Mouse (Mus musculus) ES-Bruce4 (cell line): ENCODE results near the gene Srxn1. TPM values are rescaled to one million over a fixed set of nuclear protein-coding genes. Genes with fewer than 3 reads are reported as not detected.

Experiments
- H3K27ac ChIP-seq: 2 replicates; pipeline ENCODE4 v1.5.1; 2012; ENCODE audit warnings: low read length, inconsistent platforms; ENCODE audit not compliant: insufficient read depth
- H3K27me3 ChIP-seq: 2 replicates; pipeline ENCODE4 v1.6.1; 2012; ENCODE audit warnings: mild to moderate bottlenecking, low read length, inconsistent platforms; ENCODE audit not compliant: control insufficient read depth, poor library complexity, insufficient read depth, severe bottlenecking
- H3K36me3 ChIP-seq: 2 replicates; pipeline ENCODE4 v1.6.1; 2012; ENCODE audit warnings: inconsistent platforms, mild to moderate bottlenecking, low read length, moderate library complexity; ENCODE audit not compliant: control insufficient read depth, poor library complexity, insufficient read depth, severe bottlenecking
- H3K4me1 ChIP-seq: one replicate; pipeline ENCODE4 v1.8.1; 2011; ENCODE audit warnings: low read length; ENCODE audit not compliant: control insufficient read depth, insufficient read depth
- H3K4me3 ChIP-seq: 2 replicates; pipeline ENCODE4 v1.5.1; 2011; ENCODE audit warnings: low read depth, mild to moderate bottlenecking, low read length
- H3K9ac ChIP-seq: 2 replicates; pipeline ENCODE4 v1.6.1; 2012; ENCODE audit warnings: low read depth, mild to moderate bottlenecking, inconsistent platforms; ENCODE audit not compliant: poor library complexity, severe bottlenecking
- H3K9me3 ChIP-seq: replicated peaks from 2 replicates; pipeline ENCODE4 v1.6.1; 2012; ENCODE audit warnings: mild to moderate bottlenecking, low read length, inconsistent platforms; ENCODE audit not compliant: control insufficient read depth, poor library complexity, insufficient read depth, severe bottlenecking
- CTCF ChIP-seq: IDR thresholded peaks from one replicate; pipeline ENCODE4 v1.8.1; 2011; ENCODE audit warnings: low read depth, low read length
- EP300 ChIP-seq: IDR thresholded peaks from 2 replicates; pipeline ENCODE4 v1.6.1; 2011; ENCODE audit warnings: low read depth, low read length; ENCODE audit not compliant: insufficient read depth
- POLR2A ChIP-seq: IDR thresholded peaks from one replicate; pipeline ENCODE4 v1.8.1; 2011; ENCODE audit warnings: low read length; ENCODE audit not compliant: insufficient read depth
- polyA plus RNA-seq: library from polyadenylated mRNA; stranded (reverse); fragments of >200 nt; gene quantifications from 2 replicates; pipeline ENCODE4 v1.2.4, GENCODE M21; 2011; ENCODE audit warnings: low read depth; ENCODE audit not compliant: missing spikeins, insufficient read depth, insufficient read length

The Srxn1 gene
- polyA plus RNA-seq, 1 experiment: 18.1 TPM

GRCm38 (mm10) chr2:152149891-152150290, 44.6 kb downstream of the Srxn1 start:
- Histone ChIP-seq H3K4me3 (no peak overlapping the region), H3K27ac (peak overlapping the region; percentile 39)

GRCm38 (mm10) chr2:152150373-152150772, 45.1 kb downstream of the Srxn1 start:
- Histone ChIP-seq H3K9ac (no peak overlapping the region), H3K4me3 (no peak overlapping the region), H3K27me3 (no peaks in the 10 kb centered on the region), H3K27ac (peak overlapping the region; percentile 39), H3K36me3 (peaks cover 26% of the 10 kb centered on the region), H3K9me3 (no peaks in the 10 kb centered on the region), H3K4me1 (peaks cover 2% of the 10 kb centered on the region)
- peak; percentile 45; the same call in 1 of the 2 replicates for TF ChIP-seq EP300
- TF ChIP-seq CTCF: no peak

More at GRCm38 (mm10) chr2:152149891-152150290, 44.6 kb downstream of the Srxn1 start:
- peaks cover 26% of the 10 kb centered on the region for H3K36me3 ChIP-seq
- H3K4me1 ChIP-seq: peaks cover 2% of the 10 kb centered on the region
- H3K27me3 ChIP-seq: no peaks in the 10 kb centered on the region
- no peak overlapping the region for H3K9ac ChIP-seq
- TF ChIP-seq EP300: no peak
- no peak for TF ChIP-seq CTCF
- TF ChIP-seq POLR2A: no peak
- no peaks in the 10 kb centered on the region for H3K9me3 ChIP-seq

- no peak overlapping the region for H3K27ac ChIP-seq
- no peaks in the 10 kb centered on the region for H3K4me1 ChIP-seq
- TF ChIP-seq CTCF: no peak
- no peak for TF ChIP-seq POLR2A
- no peak for TF ChIP-seq EP300
Observed at GRCm38 (mm10) chr2:152153361-152153760, 48.0 kb downstream of the Srxn1 start.

GRCm38 (mm10) chr2:152155414-152156208, 50.3 kb downstream of the Srxn1 start:
- no peaks in the 10 kb centered on the region for H3K9me3 ChIP-seq
- no peak for TF ChIP-seq EP300
- TF ChIP-seq POLR2A: no peak
- TF ChIP-seq CTCF: no peak
- H3K4me3 ChIP-seq: no peak overlapping the region
- no peaks in the 10 kb centered on the region for H3K27me3 ChIP-seq
- H3K4me1 ChIP-seq: no peaks in the 10 kb centered on the region
- H3K36me3 ChIP-seq: no peaks in the 10 kb centered on the region
- H3K27ac ChIP-seq: peak overlapping the region; percentile 76
- H3K9ac ChIP-seq: peak overlapping the region; percentile 47

More at GRCm38 (mm10) chr2:152153361-152153760, 48.0 kb downstream of the Srxn1 start:
- Histone ChIP-seq H3K27me3 (no peaks in the 10 kb centered on the region), H3K36me3 (peaks cover 11% of the 10 kb centered on the region), H3K9ac (no peak overlapping the region), H3K9me3 (no peaks in the 10 kb centered on the region), H3K4me3 (no peak overlapping the region)

GRCm38 (mm10) chr2:152156471-152156870, 51.2 kb downstream of the Srxn1 start:
- peak overlapping the region; percentile 71 for H3K27ac ChIP-seq
- no peaks in the 10 kb centered on the region for H3K4me1 ChIP-seq
- peak overlapping the region; percentile 47; the same call in 1 of the 2 replicates for H3K9ac ChIP-seq

GRCm38 (mm10) chr2:152159487-152159886, 54.2 kb downstream of the Srxn1 start:
- H3K36me3 ChIP-seq: no peaks in the 10 kb centered on the region
- no peaks in the 10 kb centered on the region for H3K9me3 ChIP-seq
- TF ChIP-seq EP300 (no peak), POLR2A (no peak), CTCF (no peak)
- no peaks in the 10 kb centered on the region for H3K27me3 ChIP-seq
- H3K4me3 ChIP-seq: no peak overlapping the region
- H3K4me1 ChIP-seq: no peaks in the 10 kb centered on the region
- H3K9ac ChIP-seq: no peak overlapping the region
- H3K27ac ChIP-seq: no peak overlapping the region

More at GRCm38 (mm10) chr2:152156471-152156870, 51.2 kb downstream of the Srxn1 start:
- Histone ChIP-seq H3K27me3 (no peaks in the 10 kb centered on the region), H3K9me3 (no peaks in the 10 kb centered on the region), H3K4me3 (no peak overlapping the region), H3K36me3 (no peaks in the 10 kb centered on the region)
- TF ChIP-seq CTCF (no peak), POLR2A (no peak), EP300 (no peak)

Other genes with a start within 250 kb of the Srxn1 start
- gene Angpt4, start 194.3 kb upstream of the Srxn1 start, polyA plus RNA-seq: 0.25 TPM in 1 of 2 replicates, not detected in the other
- gene Fam110a, start 125.3 kb upstream of the Srxn1 start, polyA plus RNA-seq: 13.6 and 14.4 TPM in 2 replicates
- gene Slc52a3, start 109.0 kb upstream of the Srxn1 start, polyA plus RNA-seq: 2.6 and 3.0 TPM in 2 replicates
- gene Scrt2, start 24.0 kb upstream of the Srxn1 start, polyA plus RNA-seq: 0.18 and 0.32 TPM in 2 replicates
- 8.3 and 8.5 TPM in 2 replicates for gene Tcf15, start 38.0 kb downstream of the Srxn1 start, polyA plus RNA-seq
- gene Csnk2a1, start 121.3 kb downstream of the Srxn1 start, polyA plus RNA-seq: 258 and 280 TPM in 2 replicates
- 27.7 and 32.3 TPM in 2 replicates for gene Tbc1d20, start 188.3 kb downstream of the Srxn1 start, polyA plus RNA-seq
- 86.7 and 89.1 TPM in 2 replicates for gene Rbck1, start 227.1 kb downstream of the Srxn1 start, polyA plus RNA-seq
- gene Trib3, start 238.5 kb downstream of the Srxn1 start, polyA plus RNA-seq: 11.4 and 12.3 TPM in 2 replicates